In genomic region chr6:57701686-57702085, GRCm38 (mm10) we compare ENCODE assay signal across 9 mouse cellular contexts. TPM values are rescaled to one million over a fixed set of nuclear protein-coding genes. Genes with fewer than 3 reads are reported as not detected.
DNase-seq lines count a peak whose midpoint lies in the region; ATAC-seq lines count a peak whose summit lies in the region.
"Had no signal": no experiment of that assay in that cellular context is flagged by ENCODE, and none has a peak within 500 bp of the region (broad histone marks: within the 10 kb centered on the region; RNA-seq: fewer than 3 reads in every experiment).

No protein-coding gene starts in this region.

- no peak overlapping the region for H3K27ac ChIP-seq in limb, embryonic 15.5 days

- 64% methylated on average over 4 of the region's 4 CpGs for WGBS in limb, embryonic 15.5 days

- no peak for ATAC-seq in limb, embryonic 15.5 days (ENCODE audit: insufficient number of reproducible peaks, low FRiP score, low TSS enrichment, low read depth)

- peak overlapping the region; percentile 59; the same call in 1 of the 2 replicates for H3K4me2 ChIP-seq in limb, embryonic 15.5 days

- H3K9me3 ChIP-seq in limb, embryonic 15.5 days: no peaks in the 10 kb centered on the region

- H3K4me3 ChIP-seq in limb, embryonic 15.5 days: no peak overlapping the region; the same call in 1 of the 2 replicates

- no peak overlapping the region for H3K9ac ChIP-seq in limb, embryonic 15.5 days

- no peaks in the 10 kb centered on the region for H3K36me3 ChIP-seq in limb, embryonic 15.5 days

- H3K27me3 ChIP-seq in limb, embryonic 15.5 days: no peaks in the 10 kb centered on the region

- peaks cover 4% of the 10 kb centered on the region; the same call in 1 of the 2 replicates for H3K4me1 ChIP-seq in limb, embryonic 15.5 days

- DNase-seq in cerebellum, postnatal 14 days: peak; percentile 12 to 27
- no peak for DNase-seq in cerebellum, adult 11 months
- peak; percentile 9 for DNase-seq in retina, adult 2 months (ENCODE audit: low read depth, low spot score)
- DNase-seq in retina, postnatal 1 day: no peak
- DNase-seq in retina, embryonic 14.5 days (ENCODE audit: low spot score): peak; percentile 18
- no peak for DNase-seq in testis, postnatal 10 days (ENCODE audit: low spot score)
- DNase-seq in adipocyte (ENCODE audit: low spot score): no peak
- DNase-seq: lung, postnatal 4 days had no signal

RNA-seq across cellular contexts. Expression of gene Lancl2, which starts 0.7 kb away (rescaled TPM):
- 22.6 and 22.9 TPM in 2 replicates for polyA plus RNA-seq in limb, embryonic 15.5 days (2015; fragmentation: Nextera tagmentation; extraction: Ambion mirVana)

RNA-seq across cellular contexts. Expression of gene Pyurf, which starts 9.8 kb away (rescaled TPM):
- 10.9 and 11.4 TPM in 2 replicates for polyA plus RNA-seq in limb, embryonic 15.5 days (2015; fragmentation: Nextera tagmentation; extraction: Ambion mirVana)

Comparison
In these comparisons a context has a peak if more than half of its experiments do, and no peak if none do; other contexts are left out.
1. DNase-seq: peak in cerebellum, postnatal 14 days (2 of 2), retina, adult 2 months (single experiment) and retina, embryonic 14.5 days (single experiment); none in cerebellum, adult 11 months (single experiment), retina, postnatal 1 day (single experiment), testis, postnatal 10 days (single experiment) and adipocyte (single experiment).